Mouse (Mus musculus) midbrain, embryonic 15.5 days (tissue): ENCODE results near the gene Kcnh7. TPM values are rescaled to one million over a fixed set of nuclear protein-coding genes. Genes with fewer than 3 reads are reported as not detected.

Experiments used
- ATAC-seq: fragments of 200-750 bp; cut with Nextera tagmentation; replicated peaks from 2 replicates; pipeline ENCODE4 v1.8.0; 2017; ENCODE audit warnings: moderate TSS enrichment
- H3K27ac ChIP-seq: fragments of 300-500 bp; sonication (generic); 2 replicates; pipeline ENCODE4 v1.5.1; 2015; ENCODE audit warnings: mild to moderate bottlenecking, inconsistent platforms
- H3K27me3 ChIP-seq: fragments of 300-500 bp; sonication (generic); replicated peaks from 2 replicates; pipeline ENCODE4 v1.6.1; 2015; ENCODE audit warnings: inconsistent platforms
- H3K36me3 ChIP-seq: fragments of 300-500 bp; sonication (generic); replicated peaks from 2 replicates; pipeline ENCODE4 v1.6.1; 2015; ENCODE audit warnings: inconsistent platforms
- H3K4me1 ChIP-seq: fragments of 300-500 bp; sonication (generic); 2 replicates; pipeline ENCODE4 v1.6.1; 2015; ENCODE audit warnings: inconsistent platforms
- H3K4me2 ChIP-seq: fragments of 300-500 bp; sonication (generic); 2 replicates; pipeline ENCODE4 v1.6.1; 2015; ENCODE audit warnings: inconsistent platforms, mild to moderate bottlenecking, moderate library complexity
- H3K4me3 ChIP-seq: fragments of 300-500 bp; sonication (generic); 2 replicates; pipeline ENCODE4 v1.5.1; 2015; ENCODE audit warnings: mild to moderate bottlenecking, inconsistent platforms
- H3K9ac ChIP-seq: fragments of 300-500 bp; sonication (generic); 2 replicates; pipeline ENCODE4 v1.6.1; 2015; ENCODE audit warnings: mild to moderate bottlenecking, inconsistent platforms
- H3K9me3 ChIP-seq: fragments of 300-500 bp; sonication (generic); 2 replicates; pipeline ENCODE4 v1.6.1; 2016; ENCODE audit warnings: inconsistent platforms
- WGBS: fragments of 180-500 bp; shearing (Covaris S2); methylation state at CpG from one replicate; pipeline ENCODE4 v1.1.7; 2015; ENCODE audit warnings: mixed read lengths; 5-methylcytosine and 5-hydroxymethylcytosine counted together
- polyA plus RNA-seq: library from polyadenylated mRNA; unstranded; fragments of >200 nt; fragmentation: Nextera tagmentation; extraction: Ambion mirVana; gene quantifications from 2 replicates; pipeline ENCODE4 v1.2.1, GENCODE M21; 2015

The Kcnh7 gene
- polyA plus RNA-seq, 1 experiment from 2014 or later = 10.3 TPM

- Histone ChIP-seq H3K9me3 (no peaks in the 10 kb centered on the region), H3K27me3 (no peaks in the 10 kb centered on the region), H3K36me3 (no peaks in the 10 kb centered on the region), H3K9ac (no peak overlapping the region), H3K4me1 (no peaks in the 10 kb centered on the region), H3K4me2 (no peak overlapping the region), H3K27ac (no peak overlapping the region), H3K4me3 (no peak overlapping the region)
- WGBS = 45% methylated on average over 7 of the region's 7 CpGs
- ATAC-seq = peak; percentile 96
Observed at GRCm38 (mm10) chr2:62654519-62655338, 529.4 kb downstream of the Kcnh7 start.

DNA sequence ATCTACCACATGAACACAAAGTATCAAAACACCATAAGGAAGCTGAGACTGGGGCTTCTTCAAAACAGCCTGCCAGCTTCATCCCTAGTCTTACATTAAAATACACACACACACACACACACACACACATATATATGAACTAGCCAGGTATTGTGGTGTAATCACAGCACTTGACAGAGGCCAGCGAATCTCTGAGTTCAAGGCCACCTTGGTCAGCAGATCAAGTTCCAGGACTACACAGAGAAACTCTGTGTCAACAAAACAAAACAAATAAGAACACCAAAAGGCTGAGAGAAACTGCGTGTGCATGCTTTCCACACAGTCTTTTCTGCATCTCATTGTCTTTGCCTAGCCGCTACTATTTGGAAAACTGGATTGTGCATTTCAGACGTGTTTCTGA lies 531.6 kb downstream of the Kcnh7 start:
- no peaks in the 10 kb centered on the region for H3K4me1 ChIP-seq
- ATAC-seq = no peak
- no peak overlapping the region for H3K4me3 ChIP-seq
- 84% methylated on average over 4 of the region's 4 CpGs for WGBS
- H3K27ac ChIP-seq = no peak overlapping the region
- H3K27me3 ChIP-seq = no peaks in the 10 kb centered on the region
- H3K9me3 ChIP-seq = no peaks in the 10 kb centered on the region
- H3K4me2 ChIP-seq = no peak overlapping the region
- no peak overlapping the region for H3K9ac ChIP-seq
- no peaks in the 10 kb centered on the region for H3K36me3 ChIP-seq

- H3K36me3 ChIP-seq = no peaks in the 10 kb centered on the region
- no peak overlapping the region for H3K4me3 ChIP-seq
- H3K4me1 ChIP-seq = 0 out of 2 replicates have a peak, but pooled peaks cover 1% of the 10 kb centered on the region
- no peak overlapping the region for H3K27ac ChIP-seq
- ATAC-seq = no peak
- 80% methylated on average over 4 of the region's 4 CpGs for WGBS
- no peaks in the 10 kb centered on the region for H3K9me3 ChIP-seq
- H3K4me2 ChIP-seq = no peak overlapping the region
- no peak overlapping the region for H3K9ac ChIP-seq
- H3K27me3 ChIP-seq = no peaks in the 10 kb centered on the region
Observed at GRCm38 (mm10) chr2:62651890-62652289, 532.2 kb downstream of the Kcnh7 start.

DNA sequence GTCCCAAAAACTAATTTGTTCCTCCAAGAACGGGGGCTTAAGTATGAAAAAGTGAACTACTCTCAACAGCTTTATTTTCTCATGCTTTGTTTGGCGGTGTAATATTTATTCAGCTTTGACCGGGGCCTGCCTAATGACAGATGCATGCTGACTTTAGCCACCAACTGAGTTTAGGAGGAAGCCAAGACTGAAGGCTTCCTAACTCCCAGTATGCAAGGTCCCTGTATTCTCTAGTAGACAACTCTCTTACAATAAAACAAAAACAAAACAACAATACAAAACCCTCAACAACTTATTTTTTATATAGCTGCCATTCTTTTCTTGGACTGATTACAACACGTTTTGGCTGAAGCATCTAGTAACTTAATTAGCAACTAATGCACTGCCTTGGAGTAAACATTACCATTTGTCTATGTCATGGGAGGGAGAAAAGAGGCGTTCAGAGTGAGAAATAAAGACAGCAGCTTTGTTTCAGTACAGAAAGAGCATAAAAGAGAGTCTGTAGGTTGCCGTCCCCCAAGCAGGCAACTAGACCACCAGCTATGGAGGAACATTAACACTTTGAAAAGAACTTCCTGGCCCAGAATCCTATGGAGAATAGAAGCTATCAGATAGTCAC lies 537.3 kb downstream of the Kcnh7 start:
- WGBS = 15% methylated on average over 6 of the region's 6 CpGs
- ATAC-seq = 0 out of 2 replicates have a peak, but pooled peaks have one; percentile 45
- H3K9ac ChIP-seq = no peak overlapping the region

GRCm38 (mm10) chr2:62646014-62646645 lies 538.0 kb downstream of the Kcnh7 start, which contains the start of gene Ifih1:
TSS of gene Ifih1 (minus strand) at chr2:62646255.
- no peak within 1 kb of the TSS for H3K27ac ChIP-seq
- H3K4me3 ChIP-seq = peak within 1 kb of the TSS; percentile 50
- no peaks in the 10 kb centered on the region for H3K9me3 ChIP-seq
- peak; percentile 91 for ATAC-seq
- peak within 1 kb of the TSS; percentile 34; the same call in 1 of the 2 replicates for H3K9ac ChIP-seq
- under 1% methylated on average over 30 of the region's 30 CpGs for WGBS
- H3K4me1 ChIP-seq = peaks cover 14% of the 10 kb centered on the region
- peak within 1 kb of the TSS; percentile 93 for H3K4me2 ChIP-seq
- H3K27me3 ChIP-seq = peaks cover 6% of the 10 kb centered on the region; the same call in 1 of the 2 replicates
- H3K36me3 ChIP-seq = no peaks in the 10 kb centered on the region

More for the DNA sequence above, 537.3 kb downstream of the Kcnh7 start:
- Histone ChIP-seq H3K36me3 (no peaks in the 10 kb centered on the region), H3K4me1 (peaks cover 14% of the 10 kb centered on the region), H3K4me2 (peak overlapping the region; percentile 93), H3K27ac (no peak overlapping the region), H3K4me3 (peak overlapping the region; percentile 50), H3K27me3 (peaks cover 6% of the 10 kb centered on the region; the same call in 1 of the 2 replicates), H3K9me3 (no peaks in the 10 kb centered on the region)

DNA sequence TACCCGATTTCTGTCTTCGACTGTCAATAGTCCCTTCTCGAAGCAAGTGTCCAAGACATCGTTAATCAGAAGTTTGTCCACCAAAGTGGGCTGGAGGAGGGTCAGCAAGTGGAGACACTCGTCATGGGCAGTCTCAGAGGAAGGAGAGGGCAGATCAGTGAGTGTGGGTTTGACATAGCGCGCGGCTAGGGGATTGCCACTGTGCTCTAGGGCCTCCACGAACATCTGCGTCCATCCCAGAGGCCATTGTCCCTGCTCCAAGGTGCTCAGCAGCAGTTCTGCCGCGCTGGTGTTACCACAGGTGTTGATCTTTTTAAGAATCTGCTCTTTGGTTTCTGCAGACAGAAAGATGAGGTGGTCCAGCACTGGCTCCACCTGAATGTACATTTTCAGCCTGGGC lies 538.6 kb downstream of the Kcnh7 start:
- H3K4me3 ChIP-seq = peak overlapping the region; percentile 50
- ATAC-seq = peak; percentile 46; the same call in 1 of the 2 replicates
- H3K4me2 ChIP-seq = peak overlapping the region; percentile 93
- WGBS = 36% methylated on average over 12 of the region's 12 CpGs
- H3K9me3 ChIP-seq = no peaks in the 10 kb centered on the region
- peaks cover 6% of the 10 kb centered on the region; the same call in 1 of the 2 replicates for H3K27me3 ChIP-seq
- peaks cover 14% of the 10 kb centered on the region for H3K4me1 ChIP-seq
- no peaks in the 10 kb centered on the region for H3K36me3 ChIP-seq
- H3K9ac ChIP-seq = peak overlapping the region; percentile 34; the same call in 1 of the 2 replicates
- no peak overlapping the region for H3K27ac ChIP-seq

GRCm38 (mm10) chr2:62644891-62645290 lies 539.2 kb downstream of the Kcnh7 start:
- no peak for ATAC-seq
- Histone ChIP-seq H3K4me3 (no peak overlapping the region), H3K4me2 (no peak overlapping the region), H3K4me1 (peaks cover 14% of the 10 kb centered on the region), H3K9ac (no peak overlapping the region), H3K9me3 (no peaks in the 10 kb centered on the region), H3K36me3 (no peaks in the 10 kb centered on the region), H3K27ac (no peak overlapping the region), H3K27me3 (peaks cover 6% of the 10 kb centered on the region; the same call in 1 of the 2 replicates)
- WGBS = 94% methylated on average over 5 of the region's 5 CpGs
